Mouse (Mus musculus) liver, embryonic 11.5 days (tissue): ENCODE measurements around the gene Tram2. TPM values are rescaled to one million over a fixed set of nuclear protein-coding genes. Genes with fewer than 3 reads are reported as not detected.

ENCODE experiments used
- ATAC-seq: fragments of 200-750 bp; cut with Nextera tagmentation; replicated peaks from 2 replicates; pipeline ENCODE4 v1.8.0; 2017; ENCODE audit warnings: moderate number of reproducible peaks, mild to moderate bottlenecking, moderate TSS enrichment, moderate library complexity; ENCODE audit not compliant: low FRiP score
- DNase-seq: peaks from one replicate; pipeline ENCODE4 v3.0.0-alpha.2; 2017; ENCODE audit warnings: low spot score
- H3K27ac ChIP-seq: fragments of 300-500 bp; sonication (generic); 2 replicates; pipeline ENCODE4 v1.5.1; 2014; ENCODE audit warnings: mild to moderate bottlenecking, low read depth, low read length, control low read depth
- H3K27me3 ChIP-seq: fragments of 300-500 bp; sonication (generic); replicated peaks from 2 replicates; pipeline ENCODE4 v1.6.1; 2014; ENCODE audit warnings: low read length, mixed read lengths; ENCODE audit not compliant: control insufficient read depth, insufficient read depth
- H3K36me3 ChIP-seq: fragments of 300-500 bp; sonication (generic); 2 replicates; pipeline ENCODE4 v1.6.1; 2014; ENCODE audit warnings: mild to moderate bottlenecking, low read length, moderate library complexity, mixed read lengths; ENCODE audit not compliant: control insufficient read depth, insufficient read depth
- H3K4me1 ChIP-seq: fragments of 300-500 bp; sonication (generic); replicated peaks from 2 replicates; pipeline ENCODE4 v1.6.1; 2014; ENCODE audit warnings: low read length, mixed read lengths; ENCODE audit not compliant: control insufficient read depth, insufficient read depth
- H3K4me2 ChIP-seq: fragments of 300-500 bp; sonication (generic); 2 replicates; pipeline ENCODE4 v1.6.1; 2014; ENCODE audit warnings: mild to moderate bottlenecking, control low read depth, moderate library complexity
- H3K4me3 ChIP-seq: fragments of 300-500 bp; sonication (generic); 2 replicates; pipeline ENCODE4 v1.5.1; 2014; ENCODE audit warnings: low read depth, low read length, control low read depth
- H3K9ac ChIP-seq: fragments of 300-500 bp; sonication (generic); 2 replicates; pipeline ENCODE4 v1.6.1; 2014; ENCODE audit warnings: low read depth, low read length, control low read depth
- H3K9me3 ChIP-seq: fragments of 300-500 bp; sonication (generic); 2 replicates; pipeline ENCODE4 v1.6.1; 2016; ENCODE audit warnings: low read length, inconsistent platforms, mixed read lengths; ENCODE audit not compliant: control insufficient read depth
- WGBS: fragments of 180-500 bp; shearing (Covaris S2); extraction: QIAGEN DNeasy Blood & Tissue Kit; methylation state at CpG from one replicate; pipeline ENCODE4 v1.1.7; 2014; 5-methylcytosine and 5-hydroxymethylcytosine counted together
- polyA plus RNA-seq: library from polyadenylated mRNA; unstranded; fragments of >200 nt; fragmentation: Nextera tagmentation; extraction: Ambion mirVana; gene quantifications from 2 replicates; pipeline ENCODE4 v1.2.1, GENCODE M21; 2014

The Tram2 gene
- polyA plus RNA-seq, 1 experiment from 2014 or later = 3.9 TPM

GRCm38 (mm10) chr1:20995331-20995986 lies 83.6 kb downstream of the Tram2 start:
- Histone ChIP-seq H3K27me3 (no peaks in the 10 kb centered on the region), H3K4me3 (no peak overlapping the region), H3K4me2 (no peak overlapping the region), H3K27ac (no peak overlapping the region), H3K9ac (no peak overlapping the region), H3K4me1 (peaks cover 9% of the 10 kb centered on the region; the same call in 1 of the 2 replicates), H3K36me3 (0 out of 2 replicates have a peak, but pooled peaks cover 2% of the 10 kb centered on the region), H3K9me3 (no peaks in the 10 kb centered on the region)
- ATAC-seq (no peak), DNase-seq (no peak)
- 70% methylated on average over 7 of the region's 7 CpGs for WGBS

DNA sequence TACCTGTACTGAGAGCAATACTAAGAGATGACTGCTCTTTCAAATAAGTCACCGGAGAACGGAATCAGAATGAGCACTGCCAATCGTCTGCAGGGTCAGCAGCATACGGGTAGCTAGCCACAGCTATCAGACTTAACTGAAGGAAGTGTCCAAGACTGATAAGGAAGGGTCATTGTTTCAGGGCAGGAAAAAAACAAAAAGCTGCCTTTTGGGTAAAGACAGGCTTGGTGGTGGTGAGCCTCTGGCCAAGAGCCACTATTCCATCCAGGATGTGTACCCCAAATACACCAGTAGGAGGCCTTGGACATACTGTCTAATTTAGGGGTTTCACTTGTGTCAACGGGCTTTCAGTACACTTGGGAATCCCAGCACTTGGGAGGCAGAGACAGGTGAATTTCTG lies 84.7 kb downstream of the Tram2 start:
- Histone ChIP-seq H3K9ac (no peak overlapping the region), H3K36me3 (no peaks in the 10 kb centered on the region), H3K4me2 (no peak overlapping the region), H3K4me1 (peaks cover 9% of the 10 kb centered on the region; the same call in 1 of the 2 replicates), H3K9me3 (no peaks in the 10 kb centered on the region), H3K27ac (no peak overlapping the region), H3K4me3 (no peak overlapping the region), H3K27me3 (no peaks in the 10 kb centered on the region)
- DNase-seq = no peak
- ATAC-seq = no peak; the same call in 1 of the 2 replicates
- WGBS = 30% methylated on average over 5 of the region's 5 CpGs

DNA sequence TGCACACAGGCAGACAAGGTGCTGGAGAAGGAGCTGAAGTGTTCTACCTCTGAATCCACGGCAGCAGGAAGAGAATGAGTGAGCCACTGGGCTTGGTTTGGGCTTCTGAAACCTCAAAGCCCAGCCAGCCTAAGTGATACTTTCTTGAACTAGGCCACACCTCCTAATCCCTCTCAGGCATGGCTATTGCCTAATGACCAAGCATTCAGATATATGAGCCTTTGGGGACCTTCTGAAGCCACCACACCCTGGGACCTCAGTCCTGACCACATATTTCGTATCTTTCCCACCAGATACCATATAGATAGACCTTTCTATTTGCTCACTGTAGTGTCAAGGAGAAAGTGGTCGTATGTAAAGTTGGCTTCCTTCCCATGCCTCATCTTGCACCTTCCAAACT lies 85.3 kb downstream of the Tram2 start:
- no peaks in the 10 kb centered on the region for H3K27me3 ChIP-seq
- H3K36me3 ChIP-seq = no peaks in the 10 kb centered on the region
- H3K27ac ChIP-seq = no peak overlapping the region
- 55% methylated on average over 3 of the region's 3 CpGs for WGBS
- H3K9me3 ChIP-seq = no peaks in the 10 kb centered on the region
- DNase-seq = no peak
- H3K4me2 ChIP-seq = no peak overlapping the region
- no peak for ATAC-seq
- H3K4me3 ChIP-seq = no peak overlapping the region
- peaks cover 9% of the 10 kb centered on the region; the same call in 1 of the 2 replicates for H3K4me1 ChIP-seq
- H3K9ac ChIP-seq = no peak overlapping the region

DNA sequence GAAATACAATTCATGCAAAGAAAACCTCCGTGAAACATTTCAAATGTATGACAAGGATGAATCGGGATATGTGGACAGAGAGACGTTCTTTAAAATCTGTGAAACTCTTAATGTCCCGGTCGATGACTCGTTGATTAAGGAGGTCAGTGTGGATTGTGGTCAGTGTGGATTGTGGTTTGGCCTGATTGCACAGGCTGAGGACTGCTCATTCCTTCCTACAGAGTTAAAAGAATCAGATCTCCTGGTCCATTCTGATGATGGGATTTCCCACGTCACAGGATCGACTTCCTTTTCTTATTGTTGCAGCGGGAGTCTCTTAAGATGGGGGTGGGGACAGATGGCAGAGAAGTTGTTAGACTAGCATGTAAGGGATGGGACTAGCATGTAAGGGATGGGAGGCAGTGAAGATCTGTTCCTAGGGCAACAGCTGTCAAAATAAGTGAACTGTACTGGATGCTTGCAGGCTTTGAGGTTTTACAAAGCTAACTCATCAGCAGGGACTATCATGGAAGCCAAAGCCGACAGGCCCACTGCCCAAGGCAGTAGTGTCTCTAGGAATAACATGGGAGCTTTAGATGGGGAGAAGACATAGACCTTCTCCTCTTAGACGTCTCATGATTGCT lies 89.5 kb downstream of the Tram2 start:
- Histone ChIP-seq H3K4me1 (no peaks in the 10 kb centered on the region), H3K4me2 (no peak overlapping the region), H3K27me3 (no peaks in the 10 kb centered on the region), H3K27ac (no peak overlapping the region), H3K9ac (no peak overlapping the region), H3K9me3 (no peaks in the 10 kb centered on the region), H3K36me3 (no peaks in the 10 kb centered on the region), H3K4me3 (no peak overlapping the region)
- DNase-seq (no peak), ATAC-seq (no peak)
- 77% methylated on average over 11 of the region's 11 CpGs for WGBS

- Histone ChIP-seq H3K9ac (no peak overlapping the region), H3K4me1 (no peaks in the 10 kb centered on the region), H3K36me3 (no peaks in the 10 kb centered on the region), H3K27ac (no peak overlapping the region), H3K4me3 (no peak overlapping the region), H3K4me2 (no peak overlapping the region), H3K9me3 (no peaks in the 10 kb centered on the region), H3K27me3 (no peaks in the 10 kb centered on the region)
- DNase-seq = peak; percentile 29
- ATAC-seq = no peak
- WGBS = 56% methylated on average over 10 of the region's 10 CpGs
Observed at GRCm38 (mm10) chr1:20986378-20987056, 92.5 kb downstream of the Tram2 start.

DNA sequence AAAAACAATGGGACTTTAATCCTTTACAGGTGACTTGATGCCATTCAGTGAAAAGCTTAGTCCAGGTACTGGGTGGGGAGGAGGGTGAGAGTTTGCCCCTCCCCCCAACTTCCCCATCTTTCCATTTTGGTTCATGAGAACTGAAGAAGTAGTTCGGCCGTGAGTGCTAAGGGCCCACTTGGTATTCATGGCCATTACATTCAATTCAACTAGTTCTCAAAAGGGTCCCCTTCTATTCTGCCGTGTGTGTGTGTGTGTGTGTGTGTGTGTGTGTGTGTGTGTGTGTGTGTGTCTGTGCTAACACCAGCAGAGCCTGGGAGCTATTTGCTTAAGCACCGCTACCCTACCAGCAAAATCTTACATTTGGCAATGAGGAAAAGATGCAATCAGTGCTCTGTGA lies 94.4 kb downstream of the Tram2 start:
- no peak for ATAC-seq
- H3K27me3 ChIP-seq = no peaks in the 10 kb centered on the region
- 62% methylated on average over 4 of the region's 4 CpGs for WGBS

DNA sequence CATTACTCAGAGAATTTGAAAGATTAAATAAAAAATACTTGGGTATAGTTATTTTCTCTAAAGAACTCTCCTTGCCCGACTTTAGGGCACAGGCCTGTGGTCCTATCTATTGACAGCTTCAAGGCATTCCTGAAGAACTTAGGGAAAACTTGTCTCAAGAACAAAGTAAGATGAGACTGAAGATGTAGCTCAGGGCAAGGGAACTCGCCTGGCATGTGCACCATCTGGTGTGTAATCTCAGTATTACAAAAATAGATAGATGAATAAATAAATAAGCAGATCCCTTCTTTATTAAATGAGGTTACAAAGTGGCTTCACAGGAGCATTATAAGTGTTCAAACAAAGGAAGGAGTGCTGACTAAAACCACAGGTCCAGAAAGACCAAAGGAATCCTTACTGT lies 94.9 kb downstream of the Tram2 start:
- H3K9me3 ChIP-seq = no peaks in the 10 kb centered on the region
- no peaks in the 10 kb centered on the region for H3K4me1 ChIP-seq
- H3K36me3 ChIP-seq = no peaks in the 10 kb centered on the region
- DNase-seq = no peak
- H3K4me3 ChIP-seq = no peak overlapping the region
- no peak overlapping the region for H3K9ac ChIP-seq
- no peak overlapping the region for H3K4me2 ChIP-seq
- H3K27me3 ChIP-seq = no peaks in the 10 kb centered on the region
- 73% methylated on average over 2 of the region's 2 CpGs for whole genome bisulfite sequencing
- no peak for ATAC-seq
- no peak overlapping the region for H3K27ac ChIP-seq

More for the DNA sequence above, 94.4 kb downstream of the Tram2 start:
- Histone ChIP-seq H3K9ac (no peak overlapping the region), H3K36me3 (no peaks in the 10 kb centered on the region), H3K4me1 (no peaks in the 10 kb centered on the region), H3K9me3 (no peaks in the 10 kb centered on the region), H3K4me2 (no peak overlapping the region), H3K4me3 (no peak overlapping the region), H3K27ac (no peak overlapping the region)
- no peak for DNase-seq

DNA sequence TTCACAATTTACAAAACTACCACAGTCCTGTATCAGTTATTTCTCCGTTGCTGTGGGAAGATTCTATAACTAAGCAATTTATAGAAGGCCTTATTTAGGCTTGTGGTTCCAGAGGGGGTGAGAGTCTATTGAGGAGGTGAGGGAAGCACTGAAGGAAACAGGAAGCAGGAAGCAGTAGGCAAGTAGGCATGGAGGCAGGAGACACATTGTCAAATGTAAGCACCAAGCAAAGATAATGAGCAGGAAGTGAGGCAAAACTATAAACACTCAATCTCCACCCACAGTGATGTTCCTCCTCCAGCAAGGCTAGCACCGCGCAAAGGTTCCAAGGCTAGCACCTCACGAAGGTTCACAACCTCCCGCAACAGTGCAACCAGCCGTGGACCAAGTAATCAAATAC lies 97.3 kb downstream of the Tram2 start:
- Histone ChIP-seq H3K36me3 (no peaks in the 10 kb centered on the region), H3K4me2 (no peak overlapping the region), H3K27ac (no peak overlapping the region), H3K27me3 (no peaks in the 10 kb centered on the region), H3K9ac (no peak overlapping the region), H3K9me3 (no peaks in the 10 kb centered on the region), H3K4me3 (no peak overlapping the region), H3K4me1 (no peaks in the 10 kb centered on the region)
- WGBS = 85% methylated on average over 6 of the region's 6 CpGs
- DNase-seq = no peak
- ATAC-seq = no peak
